Mouse (Mus musculus): ENCODE measurements around the gene Camk1.

- TF ChIP-seq CTCF (IDR thresholded peaks at IDR 0.05; ENCODE audit: borderline replicate concordance, extremely low read depth, insufficient read depth, insufficient read length) (no peak), POLR2A (IDR thresholded peaks at IDR 0.05; ENCODE audit: borderline replicate concordance, extremely low read depth, insufficient read depth, insufficient read length, poor library complexity, severe bottlenecking) (no peak)
Measured at GRCm38 (mm10) chr6:113351161-113351560, 7.4 kb upstream of the Camk1 start.
